Mouse (Mus musculus) G1E (cell line): ENCODE measurements at regions not wholly inside any gene's neighbourhood (a gene's known extent, or its start where the extent isn't known, plus 50 kb on each side); places are given as distances from the start of the nearest gene placed in this dataset.

ENCODE experiments used
- CTCF ChIP-seq: IDR thresholded peaks from 2 replicates; pipeline ENCODE4 v1.5.1; 2012; ENCODE audit warnings: low read depth, low read length, inconsistent platforms, mixed read lengths
- GATA1 ChIP-seq: IDR thresholded peaks from 2 replicates; pipeline ENCODE4 v1.6.1; 2012; ENCODE audit warnings: borderline replicate concordance, low read length, inconsistent platforms, mixed read lengths
- GATA2 ChIP-seq: IDR thresholded peaks from 2 replicates; pipeline ENCODE4 v1.6.1; 2012; ENCODE audit warnings: low read depth, low read length, inconsistent platforms, borderline replicate concordance
- TAL1 ChIP-seq: conservative IDR thresholded peaks from 2 replicates; pipeline ENCODE4 v1.6.1; 2012; ENCODE audit warnings: low read depth, low read length, inconsistent platforms, mixed read lengths

DNA sequence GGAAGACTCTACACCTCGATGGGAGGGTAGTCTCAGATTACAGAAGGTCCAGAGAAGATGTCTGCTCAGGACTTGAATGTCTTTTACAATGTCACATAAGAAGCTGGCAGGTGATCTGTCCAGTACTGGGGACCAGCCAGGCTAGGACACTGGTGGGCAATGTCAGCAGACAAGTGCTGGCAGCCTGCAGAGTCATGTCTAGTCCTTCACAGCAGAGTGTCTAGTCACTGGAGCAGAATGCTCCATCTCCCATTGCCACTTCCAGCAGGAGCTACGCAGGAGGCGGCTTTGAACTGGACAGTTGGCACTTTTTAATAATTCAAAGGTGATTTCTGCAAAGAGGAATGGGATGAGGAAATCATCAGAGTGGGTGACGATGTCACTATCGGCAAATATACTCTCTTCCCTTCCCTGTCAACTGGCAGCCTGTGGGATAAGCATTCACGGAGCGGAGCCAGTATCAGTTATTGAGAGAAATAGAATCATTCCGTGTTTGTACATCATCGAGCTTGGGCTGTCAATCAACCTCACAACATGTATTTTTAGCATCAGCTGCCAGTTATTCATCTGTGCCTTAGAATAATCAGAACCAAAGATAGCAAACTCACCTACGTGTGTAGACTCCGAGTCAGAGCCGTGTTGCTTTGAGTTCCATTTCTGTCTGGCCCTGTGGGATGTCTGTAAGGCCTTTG is 268.6 kb downstream of the Rps24 start:
- TF ChIP-seq CTCF (no peak), GATA1 (no peak), TAL1 (no peak), GATA2 (no peak)
